Mouse (Mus musculus): ENCODE results near the gene Gtf2f2.

DNA sequence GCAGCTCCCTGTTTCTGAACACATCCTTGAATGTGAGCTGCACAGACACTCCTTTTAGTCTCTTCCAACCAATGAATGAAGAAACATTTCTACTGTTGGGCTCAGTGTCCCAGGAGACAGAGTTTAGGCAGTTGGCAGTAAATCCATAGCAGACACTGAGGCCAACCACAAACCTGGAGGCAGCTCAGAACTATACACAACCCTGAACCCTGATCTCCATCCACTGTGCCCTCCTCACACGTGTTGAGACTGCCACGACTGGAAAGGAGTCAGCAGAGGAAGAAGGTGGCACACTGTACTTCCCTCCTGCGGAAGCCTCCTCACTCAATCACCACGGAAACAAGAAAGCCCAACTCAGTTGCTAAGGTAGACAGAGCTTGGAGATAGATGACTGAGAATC lies 25.6 kb downstream of the Gtf2f2 start:
- TF ChIP-seq CTCF (IDR thresholded peaks at IDR 0.05; ENCODE audit: control insufficient read depth, insufficient read depth, low read length) (no peak), POLR2A (IDR thresholded peaks at IDR 0.05; ENCODE audit: borderline replicate concordance, control insufficient read depth, low read depth, low read length) (no peak)
